Mouse (Mus musculus) spleen, adult 2 months (tissue): ENCODE measurements around the gene Ndst2. TPM values are rescaled to one million over a fixed set of nuclear protein-coding genes. Genes with fewer than 3 reads are reported as not detected.

Source experiments
- DNase-seq, 2 experiments: peaks; one replicate each; pipeline versions ENCODE4 v3.0.0 to v3.0.0-alpha.2; 2012 to 2021; ENCODE audit warnings: low spot score in 2 of 2, low read depth in 1 of 2
- H3K27ac ChIP-seq: fragments of 200-500 bp; 2 replicates; pipeline ENCODE4 v1.5.1; 2012; ENCODE audit warnings: low read length, inconsistent platforms; ENCODE audit not compliant: insufficient read depth
- H3K27me3 ChIP-seq: fragments of 200-500 bp; 2 replicates; pipeline ENCODE4 v1.6.1; 2012; ENCODE audit warnings: mild to moderate bottlenecking, moderate library complexity, low read length, inconsistent platforms; ENCODE audit not compliant: control insufficient read depth, insufficient read depth
- H3K36me3 ChIP-seq: fragments of 200-500 bp; 2 replicates; pipeline ENCODE4 v1.6.1; 2012; ENCODE audit warnings: mild to moderate bottlenecking, low read length, inconsistent platforms; ENCODE audit not compliant: control insufficient read depth, insufficient read depth
- H3K4me1 ChIP-seq: fragments of 200-500 bp; 2 replicates; pipeline ENCODE4 v1.6.1; 2011; ENCODE audit warnings: inconsistent platforms; ENCODE audit not compliant: control insufficient read depth, insufficient read depth, insufficient read length
- H3K4me3 ChIP-seq: fragments of 200-500 bp; 2 replicates; pipeline ENCODE4 v1.5.1; 2011; ENCODE audit warnings: mild to moderate bottlenecking, inconsistent platforms; ENCODE audit not compliant: insufficient read depth, insufficient read length; ENCODE audit errors: extremely low read depth
- CTCF ChIP-seq: fragments of 200-500 bp; IDR thresholded peaks from 2 replicates; pipeline ENCODE4 v1.5.1; 2011; ENCODE audit warnings: mild to moderate bottlenecking, inconsistent platforms; ENCODE audit not compliant: insufficient read depth, insufficient read length, insufficient replicate concordance; ENCODE audit errors: extremely low read depth
- POLR2A ChIP-seq: fragments of 200-500 bp; IDR thresholded peaks from 2 replicates; pipeline ENCODE4 v1.6.1; 2011; ENCODE audit warnings: low read depth, low read length, inconsistent platforms
- WGBS: fragments of 180-500 bp; shearing (Covaris S2); methylation state at CpG from one replicate; pipeline ENCODE4 v1.1.7; 2018; 5-methylcytosine and 5-hydroxymethylcytosine counted together
- polyA plus RNA-seq: library from polyadenylated mRNA; depleted of rRNA; stranded (reverse); fragments of >200 nt; gene quantifications from 2 replicates; pipeline ENCODE4 v1.2.3, GENCODE M21; 2012

Gene Ndst2
- polyA plus RNA-seq, 1 experiment, result 41.6 TPM

DNA sequence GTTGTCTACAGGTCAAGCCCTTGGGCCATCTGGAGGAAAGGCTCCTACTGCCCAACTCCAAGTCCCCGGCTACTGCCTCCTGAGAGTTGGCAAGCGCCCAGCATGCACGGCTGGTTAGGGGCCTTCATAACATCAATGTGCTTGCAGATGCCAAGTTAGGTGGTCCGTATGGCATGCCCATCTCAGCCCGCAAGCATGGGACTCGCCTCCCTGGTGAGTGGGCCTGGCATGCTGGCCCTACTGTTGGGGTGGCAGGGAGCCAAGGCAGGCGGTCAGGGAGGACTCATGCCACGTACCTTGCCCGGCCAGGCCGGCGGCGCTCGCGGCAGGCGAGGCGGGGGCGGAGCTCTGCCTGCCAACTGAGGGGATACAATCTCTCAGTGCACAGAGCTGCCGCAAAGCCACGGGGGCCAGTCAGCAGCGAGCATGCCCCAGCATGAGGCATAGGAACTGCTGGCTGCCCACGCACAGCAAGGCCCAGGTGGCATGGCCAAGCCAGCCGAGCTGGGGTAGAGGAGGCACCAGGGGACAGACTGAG, 23.1 kb upstream of the Ndst2 start:
- no peak for TF ChIP-seq CTCF
- TF ChIP-seq POLR2A, result no peak
- Histone ChIP-seq H3K36me3 (peaks cover 25% of the 10 kb centered on the region), H3K4me1 (no peaks in the 10 kb centered on the region), H3K27ac (no peak overlapping the region), H3K27me3 (no peaks in the 10 kb centered on the region), H3K4me3 (no peak overlapping the region)
- 95% methylated on average over 22 of the region's 22 CpGs for WGBS
- DNase-seq, result no peak

DNA sequence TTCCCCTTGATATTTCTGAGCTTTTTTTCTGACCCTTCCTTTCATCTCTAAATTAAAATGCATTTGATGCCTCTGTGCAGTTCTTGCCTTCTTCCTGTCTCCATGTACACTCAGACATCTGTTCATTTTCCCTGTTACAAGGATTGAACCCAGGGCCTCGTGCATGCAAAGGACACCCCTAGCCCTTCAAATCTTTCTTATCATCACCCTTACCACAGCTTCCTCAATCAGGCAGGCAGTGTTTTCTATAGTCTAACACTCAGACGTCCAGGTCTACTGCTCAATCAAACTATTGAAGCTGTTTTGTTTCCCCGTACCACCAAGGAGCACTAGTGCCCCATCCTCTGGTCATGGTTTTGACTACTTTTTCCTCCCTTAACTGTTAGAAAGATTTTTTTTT, 19.4 kb upstream of the Ndst2 start:
- no peak for TF ChIP-seq POLR2A
- TF ChIP-seq CTCF, result no peak
- 64% methylated on average over 3 of the region's 3 CpGs for WGBS
- no peak for DNase-seq
- Histone ChIP-seq H3K27ac (no peak overlapping the region), H3K27me3 (no peaks in the 10 kb centered on the region), H3K4me3 (no peak overlapping the region), H3K36me3 (peaks cover 8% of the 10 kb centered on the region), H3K4me1 (no peaks in the 10 kb centered on the region)

DNA sequence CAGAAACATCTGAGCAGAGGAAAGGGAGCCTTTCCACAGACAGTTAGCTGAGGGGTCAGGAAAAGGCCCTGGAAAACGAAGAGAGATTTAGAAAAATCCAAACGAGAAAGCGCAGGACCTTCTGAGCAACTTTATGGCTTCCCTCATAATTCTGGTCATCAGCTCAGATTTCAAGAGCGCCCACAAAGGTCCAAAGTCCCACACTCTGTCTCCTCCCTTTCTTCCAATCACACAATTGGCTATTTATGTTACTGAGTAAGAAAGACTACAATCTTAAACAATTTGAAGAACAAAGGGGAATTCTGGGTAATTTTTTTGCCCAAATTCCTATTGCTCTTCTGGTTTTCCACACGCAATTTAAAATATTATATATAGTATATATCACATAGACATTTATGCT, 16.1 kb upstream of the Ndst2 start:
- WGBS, result 95% methylated on average over 5 of the region's 5 CpGs
- Histone ChIP-seq H3K4me3 (no peak overlapping the region), H3K4me1 (no peaks in the 10 kb centered on the region), H3K36me3 (0 out of 2 replicates have a peak, but pooled peaks cover 2% of the 10 kb centered on the region), H3K27me3 (no peaks in the 10 kb centered on the region), H3K27ac (no peak overlapping the region)
- DNase-seq, result no peak
- TF ChIP-seq POLR2A (no peak), CTCF (no peak)

DNA sequence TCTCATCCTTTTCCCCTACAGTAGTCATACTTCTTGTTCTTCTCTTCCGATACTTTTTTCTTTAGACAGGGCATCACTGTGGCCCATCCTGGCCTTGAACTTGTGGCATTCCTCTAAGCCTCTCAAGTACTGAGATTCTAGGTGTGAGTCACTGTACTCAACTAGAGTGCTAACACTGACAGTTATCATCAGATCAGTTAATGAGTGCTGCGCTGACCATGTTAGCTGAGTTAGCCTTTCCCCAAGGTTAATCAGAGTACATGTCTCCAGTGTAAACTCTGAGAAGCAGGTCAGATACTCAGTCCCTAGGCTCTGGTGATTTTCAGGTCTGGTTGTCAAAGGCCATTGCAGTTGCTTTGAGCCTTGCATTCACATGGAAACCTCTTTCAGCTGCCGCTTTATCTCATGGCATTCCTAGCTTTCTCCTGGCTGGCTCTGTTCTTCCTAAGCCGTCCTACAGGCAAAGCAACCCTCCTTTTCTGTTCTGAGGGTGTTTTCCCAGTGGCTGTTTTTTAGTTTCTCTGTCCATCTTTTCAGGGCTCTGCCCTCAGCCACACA, 15.2 kb upstream of the Ndst2 start:
- H3K27me3 ChIP-seq, result no peaks in the 10 kb centered on the region
- WGBS, result 94% methylated on average over 4 of the region's 4 CpGs
- H3K27ac ChIP-seq, result no peak overlapping the region
- no peak overlapping the region for H3K4me3 ChIP-seq
- no peaks in the 10 kb centered on the region for H3K36me3 ChIP-seq
- DNase-seq, result no peak
- TF ChIP-seq CTCF (no peak), POLR2A (no peak)
- no peaks in the 10 kb centered on the region for H3K4me1 ChIP-seq

DNA sequence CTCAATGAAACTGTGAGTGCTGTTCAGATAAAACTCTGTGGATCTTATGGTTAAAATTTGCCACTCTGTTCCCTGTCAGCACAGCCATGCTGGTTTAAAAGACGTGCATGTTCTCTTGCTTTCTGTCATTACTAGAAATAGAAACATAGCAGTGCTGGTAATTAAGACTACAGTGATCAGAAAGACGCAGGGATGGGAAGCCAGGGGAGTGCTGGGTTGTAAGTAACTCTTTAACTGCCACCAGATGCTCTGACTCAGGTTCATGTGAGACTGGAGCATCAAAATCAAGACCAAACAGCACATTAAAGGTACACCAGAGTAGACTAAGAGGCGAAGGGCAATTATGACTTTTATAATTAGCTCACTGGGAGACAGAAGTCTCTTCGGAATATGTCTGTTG, 14.0 kb upstream of the Ndst2 start:
- H3K27ac ChIP-seq, result no peak overlapping the region
- TF ChIP-seq CTCF (no peak), POLR2A (no peak)
- WGBS, result 91% methylated on average over 4 of the region's 4 CpGs
- no peak for DNase-seq
- no peaks in the 10 kb centered on the region for H3K4me1 ChIP-seq
- peaks cover 2% of the 10 kb centered on the region; the same call in 1 of the 2 replicates for H3K36me3 ChIP-seq
- H3K4me3 ChIP-seq, result no peak overlapping the region
- no peaks in the 10 kb centered on the region for H3K27me3 ChIP-seq

DNA sequence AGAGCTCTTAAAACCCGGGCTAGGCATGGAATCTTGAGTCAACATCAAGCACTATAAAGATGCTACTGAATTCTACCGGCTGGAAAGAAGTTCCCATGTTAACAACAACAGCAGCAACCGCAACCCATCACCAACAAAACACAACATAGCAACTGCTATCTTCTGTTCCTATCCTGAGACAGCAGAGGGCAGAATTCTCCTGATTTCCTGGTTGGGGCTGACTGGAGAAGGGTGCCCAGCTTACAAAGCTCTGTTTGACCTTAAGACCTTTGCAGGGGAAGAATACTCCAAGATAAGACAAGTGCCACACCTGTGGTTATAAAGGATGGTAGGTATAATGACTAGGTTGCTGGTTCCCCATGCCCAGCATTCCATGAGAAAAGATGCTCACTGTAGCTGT, 12.6 kb upstream of the Ndst2 start:
- no peaks in the 10 kb centered on the region for H3K4me1 ChIP-seq
- no peak overlapping the region for H3K4me3 ChIP-seq
- no peak overlapping the region for H3K27ac ChIP-seq
- no peak for DNase-seq
- peaks cover 6% of the 10 kb centered on the region; the same call in 1 of the 2 replicates for H3K36me3 ChIP-seq
- H3K27me3 ChIP-seq, result no peaks in the 10 kb centered on the region
- TF ChIP-seq POLR2A, result no peak
- TF ChIP-seq CTCF, result no peak
- WGBS, result 80% methylated on average over 3 of the region's 3 CpGs

DNA sequence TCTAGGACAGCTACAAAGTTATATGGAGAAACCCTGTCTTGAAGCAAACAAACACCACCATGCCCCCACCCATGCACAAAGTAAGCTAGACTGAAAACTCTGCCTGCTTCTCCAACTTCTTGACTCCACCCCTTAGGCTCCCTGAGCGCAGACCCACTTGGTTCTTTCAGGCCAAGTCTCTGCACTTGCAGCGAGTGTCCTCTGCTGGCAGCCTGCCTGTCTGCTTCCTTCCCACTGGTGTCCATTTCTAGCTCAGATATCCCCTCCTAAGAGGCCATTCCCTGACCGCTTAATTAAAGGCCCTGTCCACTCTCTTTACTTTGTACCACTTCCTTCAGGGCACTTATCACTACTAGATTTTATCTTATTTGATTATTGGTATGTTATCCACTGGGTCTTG, 9.3 kb upstream of the Ndst2 start:
- Histone ChIP-seq H3K4me3 (no peak overlapping the region), H3K36me3 (peaks cover 13% of the 10 kb centered on the region), H3K27ac (no peak overlapping the region), H3K27me3 (no peaks in the 10 kb centered on the region), H3K4me1 (no peaks in the 10 kb centered on the region)
- DNase-seq, result no peak
- no peak for TF ChIP-seq CTCF
- no peak for TF ChIP-seq POLR2A
- WGBS, result 90% methylated on average over 3 of the region's 3 CpGs
